Mouse (Mus musculus): ENCODE measurements around the gene Isy1. TPM values are rescaled to one million over a fixed set of nuclear protein-coding genes. Genes with fewer than 3 reads are reported as not detected.

The Isy1 gene
- polyA plus RNA-seq, 2 experiments from 2014 or later = 86.8 to 89.1 TPM

- no peak for ATAC-seq
Observed at GRCm38 (mm10) chr6:87802462-87802861, 36.1 kb downstream of the Isy1 start.

GRCm38 (mm10) chr6:87799576-87799975, 39.0 kb downstream of the Isy1 start:
- no peak for ATAC-seq

- ATAC-seq = no peak
Observed at GRCm38 (mm10) chr6:87797321-87797720, 41.3 kb downstream of the Isy1 start.

DNA sequence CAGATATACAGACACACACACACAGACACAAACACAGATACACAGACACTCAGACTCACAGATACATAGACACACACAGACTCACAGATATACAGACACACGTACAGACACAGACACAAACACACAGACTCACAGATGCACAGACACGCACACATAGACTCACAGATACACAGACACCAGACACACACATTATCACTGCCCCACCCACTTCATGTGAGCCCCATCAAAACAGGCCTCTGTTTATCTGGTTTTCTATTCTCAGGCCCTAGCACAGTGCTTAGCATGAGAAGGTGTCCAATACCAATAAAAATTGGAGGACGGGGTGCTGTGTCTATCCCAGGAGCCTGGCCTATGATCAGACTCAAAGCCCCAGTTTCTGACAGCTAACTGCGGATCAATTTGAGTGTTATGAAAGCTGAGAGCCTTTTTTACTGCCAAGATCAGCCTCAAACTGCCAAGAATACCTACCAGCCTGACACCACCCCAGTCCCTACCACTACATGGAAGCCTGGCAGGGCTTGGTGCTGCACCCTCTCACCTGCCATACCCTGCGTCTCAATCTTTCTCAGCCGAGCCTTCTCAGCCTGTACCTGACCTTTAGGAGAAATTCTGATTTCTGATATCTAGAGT, 42.2 kb downstream of the Isy1 start:
- no peak for ATAC-seq

DNA sequence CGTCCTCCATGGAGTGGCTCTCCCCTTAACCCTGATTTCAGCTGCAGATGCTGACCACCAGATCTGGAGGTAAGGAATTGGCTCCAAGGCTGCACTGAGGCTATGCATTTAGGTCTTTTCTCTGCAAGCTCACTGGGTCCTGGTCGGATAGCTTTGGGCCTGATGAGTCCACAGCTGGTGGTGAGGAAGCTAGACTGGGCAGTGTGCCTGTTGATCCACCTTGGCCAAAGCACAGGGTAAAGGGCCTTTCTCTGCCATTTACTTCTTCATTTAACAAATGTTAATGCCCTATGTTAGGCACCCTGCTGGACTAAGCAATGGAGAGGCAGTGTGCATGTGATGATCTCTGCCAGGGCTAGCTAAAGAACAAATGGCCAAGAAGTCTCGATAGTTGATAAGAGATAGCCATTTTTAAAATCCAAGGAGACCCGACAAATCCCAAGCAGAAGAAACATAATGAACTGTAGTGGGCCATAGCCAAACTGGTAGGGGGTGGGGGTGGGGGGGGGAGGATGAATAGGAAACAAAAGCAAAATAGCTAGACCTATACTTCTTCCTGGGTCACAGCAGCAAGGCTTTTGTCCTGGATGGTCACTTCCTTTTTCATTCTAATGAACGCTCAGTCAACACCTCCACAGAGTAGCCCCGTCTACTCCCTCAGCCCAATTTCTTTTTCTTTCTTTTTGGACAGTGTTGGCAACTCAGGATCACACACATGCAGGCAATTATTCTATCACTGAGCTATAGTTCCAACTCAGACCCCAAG, 43.0 kb downstream of the Isy1 start:
- ATAC-seq = no peak

DNA sequence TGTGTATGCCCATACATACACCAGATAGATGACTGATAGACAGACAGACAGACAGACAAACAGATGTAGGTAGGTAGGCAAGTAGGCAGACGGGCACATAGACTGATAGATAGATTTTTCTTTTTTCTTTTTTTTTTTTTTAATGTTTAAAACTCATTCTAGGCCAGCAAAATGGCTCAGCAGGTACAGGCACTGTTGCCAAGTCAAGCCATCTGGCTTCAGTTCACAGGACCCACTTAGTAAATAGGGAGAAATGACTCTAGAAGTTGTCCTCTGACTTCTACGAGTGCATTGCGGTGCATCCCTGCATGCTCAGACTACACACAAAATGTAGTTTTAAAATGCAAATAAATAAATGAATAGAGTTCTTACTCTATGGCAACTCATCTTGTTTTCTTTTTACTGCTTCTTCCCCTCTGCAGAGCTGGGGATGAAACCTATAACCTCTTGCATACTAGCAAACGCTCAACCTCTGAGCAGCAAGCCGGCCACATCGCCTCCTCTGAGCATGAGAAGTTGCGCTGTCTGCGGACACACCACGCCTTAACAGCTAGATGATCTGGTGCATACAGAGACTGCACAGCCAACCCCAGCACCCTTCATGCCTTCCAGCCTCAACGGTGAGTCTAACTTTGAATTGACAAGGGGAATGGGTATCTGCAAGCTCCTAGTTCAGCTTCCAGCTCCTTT, 44.6 kb downstream of the Isy1 start:
- ATAC-seq = no peak

- no peak for ATAC-seq
Observed at GRCm38 (mm10) chr6:87791826-87792225, 46.8 kb downstream of the Isy1 start.

- no peak for ATAC-seq
Observed at GRCm38 (mm10) chr6:87790779-87791480, 47.7 kb downstream of the Isy1 start.

DNA sequence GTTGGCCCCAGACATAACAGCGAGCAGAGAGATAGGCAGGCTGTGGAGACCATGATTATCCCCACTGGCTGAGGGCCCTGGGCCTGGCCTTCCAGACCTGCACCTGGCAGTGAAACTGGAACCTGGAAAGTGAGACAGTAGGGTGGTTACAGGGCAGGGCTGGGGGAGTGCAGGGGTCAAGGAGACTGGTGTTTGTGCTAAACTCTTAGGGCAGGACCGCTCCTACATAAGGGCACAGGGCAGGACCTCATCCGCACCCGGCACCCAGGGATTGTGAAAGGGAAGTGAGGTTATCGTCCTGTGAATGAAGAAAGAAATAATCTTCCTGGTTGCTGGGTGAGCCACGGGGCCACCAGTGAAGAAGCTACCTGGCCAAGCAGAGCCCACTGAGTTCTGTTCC, 48.8 kb downstream of the Isy1 start:
- ATAC-seq = no peak

GRCm38 (mm10) chr6:87788896-87789587, 49.6 kb downstream of the Isy1 start:
- ATAC-seq = no peak

DNA sequence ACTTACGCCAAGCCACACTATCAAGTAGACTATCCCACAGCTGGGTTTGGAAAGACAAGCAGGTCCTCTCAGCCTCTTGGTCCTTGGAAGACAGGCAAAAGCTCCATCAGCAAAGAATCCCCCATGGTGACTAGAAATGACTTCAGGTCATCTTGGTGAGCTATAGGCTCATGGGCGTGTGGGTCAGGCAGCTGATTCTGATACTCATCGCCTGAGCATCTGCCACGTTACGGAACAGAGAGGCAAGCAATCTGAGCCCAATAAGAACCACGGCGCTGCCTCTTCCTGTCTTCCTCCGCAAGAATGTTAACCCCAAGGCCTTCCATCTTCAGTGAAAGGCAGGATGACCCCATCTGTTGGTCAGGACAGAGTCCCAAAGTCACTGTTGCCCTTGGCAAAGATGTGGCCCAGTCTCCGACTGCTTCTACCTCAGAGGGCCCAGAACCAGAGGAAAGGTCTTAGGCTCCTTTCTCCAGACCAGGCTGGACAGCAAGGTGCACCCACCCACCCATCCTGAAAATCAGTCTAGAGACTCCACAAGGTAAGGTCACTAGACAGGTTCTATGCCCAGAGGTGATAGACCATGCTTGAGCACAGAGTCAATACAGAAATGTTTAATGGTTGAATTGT, 50.2 kb downstream of the Isy1 start:
- ATAC-seq = no peak

DNA sequence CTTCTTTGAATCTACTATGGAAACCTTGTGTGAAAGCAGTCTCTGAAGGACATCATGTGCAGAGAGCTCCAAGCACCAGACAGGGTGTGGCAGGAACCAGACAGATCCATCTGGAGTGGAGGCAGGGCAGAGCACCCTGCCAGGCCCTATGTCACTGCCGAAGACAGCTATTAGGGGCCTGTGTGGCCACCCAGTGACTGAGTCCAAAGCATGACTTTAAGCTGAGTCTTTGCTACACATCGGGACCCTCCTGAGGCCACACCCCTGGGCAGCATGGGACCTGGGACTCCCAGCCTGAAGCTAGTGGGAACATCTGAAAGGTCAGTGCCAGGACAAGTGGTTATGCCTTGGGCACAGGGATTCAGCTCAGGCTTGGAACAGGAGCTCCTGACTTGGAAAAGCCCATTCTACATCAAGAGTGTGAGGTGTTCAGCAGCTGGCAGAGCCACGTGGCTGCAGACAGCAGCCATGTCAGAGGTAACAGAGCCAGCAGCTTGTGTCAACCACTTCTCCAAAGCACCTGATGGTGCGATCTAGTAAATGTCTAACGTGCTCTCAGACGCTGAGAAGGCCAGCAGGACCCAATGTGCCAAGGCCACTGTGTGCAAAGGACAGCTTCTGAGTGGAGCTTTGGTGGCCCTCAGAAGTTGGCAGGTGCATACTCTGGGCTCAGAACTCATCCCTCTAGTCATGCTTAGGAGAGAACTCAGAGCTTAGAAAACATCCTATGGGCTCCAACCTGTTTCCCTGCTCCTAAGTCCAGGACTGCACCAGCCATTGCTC, 51.3 kb downstream of the Isy1 start:
- no peak for ATAC-seq

DNA sequence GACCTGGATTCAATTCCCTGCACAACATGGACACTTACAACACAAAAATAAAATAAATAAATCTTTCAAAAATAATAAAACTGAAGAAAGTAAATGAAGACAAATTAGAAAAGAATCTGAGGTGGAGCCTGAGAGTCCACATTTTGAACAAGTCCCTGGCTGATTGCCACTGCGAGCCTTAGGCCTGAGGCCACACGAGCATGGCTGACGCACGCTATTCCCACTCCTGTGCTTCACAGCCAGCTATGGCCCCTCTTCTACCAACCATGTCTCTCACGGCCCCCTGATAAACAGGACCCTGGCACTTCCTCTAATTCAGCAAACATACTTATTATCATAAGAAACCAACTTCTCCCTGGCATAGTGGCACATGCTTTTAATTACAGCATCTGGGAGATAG, 52.0 kb downstream of the Isy1 start:
- ATAC-seq = no peak

DNA sequence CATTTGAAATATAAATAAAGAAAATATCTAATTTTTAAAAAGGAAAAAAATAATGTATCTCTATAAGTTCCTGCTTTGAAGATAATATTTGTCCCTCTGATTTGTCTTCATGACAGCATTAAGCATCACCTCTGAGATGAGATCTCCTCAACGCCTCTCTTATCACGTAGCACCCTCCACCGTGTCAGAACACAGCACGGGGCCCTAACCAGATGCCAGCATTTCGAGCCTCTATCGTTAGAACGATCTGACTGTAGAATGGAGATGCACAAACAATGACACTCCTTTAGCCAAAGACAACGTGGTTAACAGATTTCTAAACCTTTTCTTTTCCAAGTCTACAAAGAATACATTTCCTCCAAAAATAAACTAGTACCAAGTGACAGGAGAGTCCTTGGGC, 54.6 kb downstream of the Isy1 start:
- ATAC-seq = no peak

GRCm38 (mm10) chr6:87780546-87781301, 57.9 kb downstream of the Isy1 start:
- no peak for ATAC-seq

DNA sequence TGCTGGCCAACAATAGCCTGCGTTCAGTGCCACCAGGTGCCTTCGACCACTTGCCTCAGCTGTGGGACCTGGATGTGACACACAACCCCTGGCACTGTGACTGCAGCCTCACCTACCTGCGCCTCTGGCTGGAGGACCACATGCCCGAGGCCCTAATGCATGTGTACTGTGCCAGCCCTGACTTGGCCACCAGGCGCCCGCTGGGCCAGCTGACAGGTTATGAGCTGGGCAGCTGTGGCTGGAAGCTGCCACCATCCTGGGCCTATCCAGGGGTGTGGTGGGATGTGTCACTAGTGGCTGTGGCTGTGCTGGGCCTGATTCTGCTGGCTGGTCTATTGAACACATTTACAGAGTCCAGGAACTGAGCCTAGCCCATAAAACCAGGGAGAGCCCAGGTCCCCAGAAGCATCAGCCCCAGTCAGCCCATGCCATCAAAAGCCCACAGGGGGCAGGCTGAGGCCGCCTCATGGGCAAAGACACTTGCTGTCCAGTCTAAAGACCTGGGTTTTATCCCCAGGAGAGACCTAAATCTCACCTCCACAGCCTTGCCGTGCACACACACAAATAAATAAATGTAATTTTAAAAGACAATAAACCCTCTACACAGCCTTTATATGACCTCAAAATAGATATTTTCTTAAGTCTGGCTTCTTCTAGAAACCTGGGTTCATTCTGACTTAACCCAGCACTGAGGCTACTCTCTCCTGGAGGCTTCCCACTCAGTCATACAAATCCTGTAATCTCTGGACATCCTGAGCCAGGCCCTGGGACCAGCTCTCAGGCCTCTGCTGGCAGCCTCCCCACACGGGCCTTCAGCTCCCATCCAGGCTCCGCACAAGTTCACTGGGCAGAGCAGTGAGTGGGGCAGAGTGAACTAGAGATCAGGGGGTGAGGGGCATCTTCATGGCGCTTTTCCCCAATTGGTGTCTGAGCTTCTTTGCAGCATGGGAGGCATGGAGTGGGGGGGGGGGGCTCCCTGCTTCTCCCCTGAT, 59.1 kb downstream of the Isy1 start:
- no peak for ATAC-seq

GRCm38 (mm10) chr6:87778294-87779173, 60.1 kb downstream of the Isy1 start:
- ATAC-seq = no peak

DNA sequence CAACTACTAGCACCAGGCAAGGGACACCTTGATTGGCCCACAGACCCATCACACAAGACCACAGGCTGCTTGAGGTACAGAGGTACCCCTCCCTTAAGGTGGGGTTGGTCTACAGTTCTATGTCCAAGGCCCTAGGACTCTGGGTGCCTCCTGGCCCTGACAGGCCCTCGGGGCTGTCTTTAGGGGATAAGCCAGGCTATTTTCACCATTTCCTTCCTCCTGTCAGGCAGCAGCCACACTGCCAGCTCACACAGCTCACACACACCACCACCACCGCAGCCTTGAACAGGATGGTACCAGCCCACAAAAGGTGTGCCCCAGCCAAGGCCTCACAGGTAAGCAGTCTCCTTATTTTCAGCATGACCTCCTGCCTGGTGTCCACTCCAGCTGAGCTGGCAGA, 60.8 kb downstream of the Isy1 start, which contains the start of gene Gp9:
Gp9 (plus strand) TSS at position 231 of the 400 bp plus-strand sequence.
- ATAC-seq = no peak
